8 mouse cellular contexts compared by ENCODE assay signal in genomic region chr13:41249538-41250317, GRCm38 (mm10). TPM values are rescaled to one million over a fixed set of nuclear protein-coding genes. Genes with fewer than 3 reads are reported as not detected.
DNase-seq lines count a peak whose midpoint lies in the region; ATAC-seq and TF ChIP-seq lines count a peak whose summit lies in the region.

Gene Smim13, plus strand, starts transcription at chr13:41249844.

- peak within 1 kb of the TSS; percentile 93 to 99 for H3K4me3 ChIP-seq in MEL (ENCODE audit: control insufficient read depth in 1 of 2, insufficient read depth in 1 of 2, low read depth in 2 of 2, low read length in 2 of 2)
- H3K4me3 ChIP-seq in cerebellum, adult 2 months (replicated peaks; ENCODE audit: insufficient read depth, low read depth, low read length) = peak within 1 kb of the TSS; percentile 66
- H3K4me3 ChIP-seq in forebrain, postnatal 0 days (ENCODE audit: low read depth, low read length) = peak within 1 kb of the TSS; percentile 87
- peak within 1 kb of the TSS; percentile 88 for H3K4me3 ChIP-seq in lung, embryonic 15.5 days

- peak in 2 of 3 experiments; percentile 39 to 61; a peak in 5 of 6 replicates for TF ChIP-seq CTCF in MEL (IDR thresholded peaks at IDR 0.05 in 2 of 3, conservative IDR thresholded peaks at IDR 0.05 in 1 of 3; ENCODE audit: control insufficient read depth in 1 of 3, insufficient read depth in 1 of 3, low read depth in 2 of 3, low read length in 3 of 3, poor library complexity in 1 of 3, severe bottlenecking in 1 of 3)
- TF ChIP-seq CTCF in cerebellum, adult 2 months (IDR thresholded peaks at IDR 0.05; ENCODE audit: borderline replicate concordance, insufficient read depth, low read depth, low read length) = no peak
- TF ChIP-seq CTCF in forebrain, postnatal 0 days (IDR thresholded peaks at IDR 0.05; ENCODE audit: low read depth) = peak; percentile 47

- H3K27me3 ChIP-seq in MEL (ENCODE audit: control insufficient read depth in 1 of 2, insufficient read depth in 2 of 2, low read length in 2 of 2) = no peaks in the 10 kb centered on the region
- H3K27me3 ChIP-seq in cerebellum, adult 2 months (ENCODE audit: control insufficient read depth, insufficient read depth, low read length) = no peaks in the 10 kb centered on the region
- no peaks in the 10 kb centered on the region for H3K27me3 ChIP-seq in forebrain, postnatal 0 days (ENCODE audit: insufficient read depth, low read length)
- H3K27me3 ChIP-seq in lung, embryonic 15.5 days = no peaks in the 10 kb centered on the region

- peaks cover 0 to 7% of the 10 kb centered on the region in 2 experiments for H3K36me3 ChIP-seq in MEL (ENCODE audit: control insufficient read depth in 1 of 2, insufficient read depth in 2 of 2, low read length in 2 of 2)
- H3K36me3 ChIP-seq in forebrain, postnatal 0 days (ENCODE audit: insufficient read depth) = no peaks in the 10 kb centered on the region
- no peaks in the 10 kb centered on the region for H3K36me3 ChIP-seq in lung, embryonic 15.5 days

- peak; percentile 97 for DNase-seq in MEL (ENCODE audit: low read depth, low spot score)
- DNase-seq in cerebellum, adult 2 months = peak; percentile 92 to 96
- peak; percentile 98 for DNase-seq in forebrain, postnatal 0 days
- DNase-seq in heart, postnatal 4 days = peak; percentile 91
- peak; percentile 94 to 95 for DNase-seq in layer of hippocampus, adult 8-10 months (ENCODE audit: low spot score in 2 of 2)
- peak; percentile 94 for DNase-seq in ovary, adult 18-20 months (ENCODE audit: low spot score)
- DNase-seq in thymus, postnatal 0 days (ENCODE audit: low spot score) = peak; percentile 99

- peak within 1 kb of the TSS; percentile 89 for H3K9ac ChIP-seq in MEL (ENCODE audit: control insufficient read depth, low read depth, low read length, poor library complexity, severe bottlenecking)
- H3K9ac ChIP-seq in forebrain, postnatal 0 days = peak within 1 kb of the TSS; percentile 93
- peak within 1 kb of the TSS; percentile 77 for H3K9ac ChIP-seq in lung, embryonic 15.5 days

- H3K9me3 ChIP-seq in MEL (replicated peaks; ENCODE audit: insufficient read depth, low read length) = no peaks in the 10 kb centered on the region
- H3K9me3 ChIP-seq in forebrain, postnatal 0 days (ENCODE audit: low read length) = no peaks in the 10 kb centered on the region
- no peaks in the 10 kb centered on the region for H3K9me3 ChIP-seq in lung, embryonic 15.5 days

- peaks cover 15% of the 10 kb centered on the region for H3K79me2 ChIP-seq in MEL (ENCODE audit: control insufficient read depth, insufficient read depth, low read length, poor library complexity)

- peak within 1 kb of the TSS; percentile 67 for H3K4me2 ChIP-seq in forebrain, postnatal 0 days (ENCODE audit: low read depth)
- peak within 1 kb of the TSS; percentile 85 for H3K4me2 ChIP-seq in lung, embryonic 15.5 days

- WGBS in cerebellum, adult 2 months = under 1% methylated on average over 77 of the region's 78 CpGs
- 4% methylated on average over 76 of the region's 78 CpGs for WGBS in forebrain, postnatal 0 days
- under 1% methylated on average over 77 of the region's 78 CpGs for WGBS in lung, embryonic 15.5 days

- TF ChIP-seq RAD21 in MEL (IDR thresholded peaks at IDR 0.05; ENCODE audit: low read depth, low read length) = no peak

- H3K4me1 ChIP-seq in MEL (ENCODE audit: control insufficient read depth in 1 of 2, insufficient read depth in 2 of 2, low read length in 2 of 2) = peaks cover 0 to 8% of the 10 kb centered on the region in 2 experiments; a peak in 1 of 4 replicates
- peaks cover 5% of the 10 kb centered on the region; the same call in 1 of the 2 replicates for H3K4me1 ChIP-seq in cerebellum, adult 2 months (ENCODE audit: control insufficient read depth, insufficient read depth, low read length)
- H3K4me1 ChIP-seq in forebrain, postnatal 0 days (ENCODE audit: insufficient read depth) = 0 out of 2 replicates have a peak, but pooled peaks cover 4% of the 10 kb centered on the region
- H3K4me1 ChIP-seq in lung, embryonic 15.5 days = peaks cover 22% of the 10 kb centered on the region

- TF ChIP-seq EP300 in MEL (IDR thresholded peaks at IDR 0.05; ENCODE audit: low read depth in 1 of 2, low read length in 2 of 2) = no peak

- H3K27ac ChIP-seq in MEL (ENCODE audit: control insufficient read depth, low read depth, low read length) = peak within 1 kb of the TSS; percentile 94
- H3K27ac ChIP-seq in cerebellum, adult 2 months (ENCODE audit: insufficient read depth, low read length) = peak within 1 kb of the TSS; percentile 93
- H3K27ac ChIP-seq in forebrain, postnatal 0 days (ENCODE audit: low read depth, low read length) = peak within 1 kb of the TSS; percentile 89
- peak within 1 kb of the TSS; percentile 86 for H3K27ac ChIP-seq in lung, embryonic 15.5 days

- peak; percentile 50 to 66 for TF ChIP-seq POLR2A in MEL (IDR thresholded peaks at IDR 0.05; ENCODE audit: control insufficient read depth in 1 of 2, insufficient read depth in 1 of 2, low read depth in 1 of 2, low read length in 2 of 2, poor library complexity in 1 of 2)
- peak; percentile 62; the same call in 1 of the 2 replicates for TF ChIP-seq POLR2A in cerebellum, adult 2 months (IDR thresholded peaks at IDR 0.05; ENCODE audit: borderline replicate concordance, insufficient read depth, low read length)

- peak; percentile 99 for ATAC-seq in forebrain, postnatal 0 days
- peak; percentile 96 for ATAC-seq in lung, embryonic 15.5 days (ENCODE audit: borderline replicate concordance, extremely low read depth, low FRiP score, low TSS enrichment)

TF ChIP-seq in MEL, 35 proteins besides CTCF, POLR2A, EP300 and RAD21 (continues in another document):
- peak; percentile 98 for TF ChIP-seq HCFC1 (IDR thresholded peaks at IDR 0.05; ENCODE audit: low read depth, low read length)
- TF ChIP-seq CHD1 (IDR thresholded peaks at IDR 0.05; ENCODE audit: low read depth, low read length) = no peak
- no peak for TF ChIP-seq SMC3 (IDR thresholded peaks at IDR 0.05; ENCODE audit: low read depth, low read length)
- no peak for TF ChIP-seq MEF2A (IDR thresholded peaks at IDR 0.05; ENCODE audit: extremely low read depth, insufficient replicate concordance, low read depth, low read length, poor library complexity, severe bottlenecking)
- no peak; the same call in 1 of the 2 replicates for TF ChIP-seq MXI1 (IDR thresholded peaks at IDR 0.05; ENCODE audit: low read depth, low read length)
- TF ChIP-seq TCF12 (IDR thresholded peaks at IDR 0.05; ENCODE audit: low read depth, low read length) = peak; percentile 59
- TF ChIP-seq POLR2AphosphoS2 (IDR thresholded peaks at IDR 0.05; ENCODE audit: low read length) = 0 out of 2 replicates have a peak, but pooled peaks have one; percentile 29
- no peak for TF ChIP-seq USF1 (IDR thresholded peaks at IDR 0.05; ENCODE audit: low read depth, low read length)
- no peak for TF ChIP-seq CHD2 (IDR thresholded peaks at IDR 0.05; ENCODE audit: low read length)
- no peak for TF ChIP-seq ZC3H11A (IDR thresholded peaks at IDR 0.05; ENCODE audit: low read depth, low read length)
- 0 out of 2 replicates have a peak, but pooled peaks have one; percentile 38 for TF ChIP-seq NRF1 (IDR thresholded peaks at IDR 0.05; ENCODE audit: insufficient read depth, low read depth, low read length, poor library complexity, severe bottlenecking)
- TF ChIP-seq USF2 (IDR thresholded peaks at IDR 0.05; ENCODE audit: borderline replicate concordance in 1 of 2, insufficient read depth in 1 of 2, low read depth in 1 of 2, low read length in 2 of 2) = no peak
- peak; percentile 70 for TF ChIP-seq SIN3A (IDR thresholded peaks at IDR 0.05; ENCODE audit: low read length)
- TF ChIP-seq MAX (IDR thresholded peaks at IDR 0.05; ENCODE audit: low read length) = peak; percentile 26
- no peak for TF ChIP-seq POLR2AphosphoS5 (IDR thresholded peaks at IDR 0.05; ENCODE audit: borderline replicate concordance, low read depth, low read length)
- no peak for TF ChIP-seq ZNF384 (IDR thresholded peaks at IDR 0.05; ENCODE audit: low read depth, low read length)
- peak; percentile 88 for TF ChIP-seq KAT2A (conservative IDR thresholded peaks at IDR 0.05; ENCODE audit: low read depth, low read length)
- TF ChIP-seq MAZ (IDR thresholded peaks at IDR 0.05; ENCODE audit: low read depth, low read length) = peak; percentile 90
- TF ChIP-seq GATA1 (IDR thresholded peaks at IDR 0.05; ENCODE audit: low read depth, low read length) = no peak
- TF ChIP-seq RCOR1 (IDR thresholded peaks at IDR 0.05; ENCODE audit: low read depth, low read length) = no peak
- TF ChIP-seq MYC (IDR thresholded peaks at IDR 0.05; ENCODE audit: low read depth, low read length) = no peak
- TF ChIP-seq ZKSCAN1 (IDR thresholded peaks at IDR 0.05; ENCODE audit: low read depth, low read length) = no peak
- TF ChIP-seq ELF1 (IDR thresholded peaks at IDR 0.05; ENCODE audit: low read depth, low read length) = peak; percentile 57; the same call in 1 of the 2 replicates
- TF ChIP-seq ZMIZ1 (IDR thresholded peaks at IDR 0.05; ENCODE audit: low read depth, low read length) = 0 out of 2 replicates have a peak, but pooled peaks have one; percentile 18
- 0 out of 2 replicates have a peak, but pooled peaks have one; percentile 50 for TF ChIP-seq ETS1 (IDR thresholded peaks at IDR 0.05; ENCODE audit: low read depth, low read length)
- TF ChIP-seq UBTF (IDR thresholded peaks at IDR 0.05; ENCODE audit: borderline replicate concordance, insufficient read depth, low read depth, low read length) = peak; percentile 32; the same call in 1 of the 2 replicates
- TF ChIP-seq BHLHE40 (IDR thresholded peaks at IDR 0.05; ENCODE audit: borderline replicate concordance, low read depth, low read length) = no peak
- TF ChIP-seq E2F4 (IDR thresholded peaks at IDR 0.05; ENCODE audit: borderline replicate concordance, low read depth, low read length) = no peak
- TF ChIP-seq JUND (IDR thresholded peaks at IDR 0.05; ENCODE audit: low read depth, low read length) = no peak
- peak; percentile 22 for TF ChIP-seq NELFE (IDR thresholded peaks at IDR 0.05; ENCODE audit: low read depth, low read length)

RNA-seq across cellular contexts. Expression of gene Smim13, which starts in this region (rescaled TPM):
- 10.7 and 11.1 TPM in 2 replicates for total RNA-seq in MEL (2012; rRNA removed)
- polyA plus RNA-seq in MEL (2012; ENCODE audit: insufficient read depth in 1 of 2, insufficient read length in 2 of 2, low read depth in 1 of 2, low replicate concordance in 2 of 2, missing spikeins in 1 of 2) = 10 to 100 TPM in 1 of 2 experiments, not detected in 1; 13.1 TPM
- 70.5 and 76.2 TPM in 2 replicates for polyA plus RNA-seq in cerebellum, adult 2 months (2012; rRNA removed)
- 53.2 and 58.1 TPM in 2 replicates for total RNA-seq in forebrain, postnatal 0 days (2014; rRNA removed)
- polyA plus RNA-seq in forebrain, postnatal 0 days (2015; fragmentation: Nextera tagmentation; extraction: Ambion mirVana) = 21.6 and 28.1 TPM in 2 replicates
- 10 to 100 TPM; 17.4 to 18.5 TPM for total RNA-seq in heart, postnatal 4 days (2021)
- 100 to 1,000 TPM; 120 to 157 (median 137) TPM for total RNA-seq in layer of hippocampus, adult 8-10 months (2022)
- 11.8 and 12.7 TPM in 2 replicates for polyA plus RNA-seq in lung, embryonic 15.5 days (2015; fragmentation: Nextera tagmentation; extraction: Ambion mirVana)
- polyA plus RNA-seq in thymus, postnatal 0 days (2015; fragmentation: Nextera tagmentation; extraction: Ambion mirVana) = 12.4 and 14.6 TPM in 2 replicates

Comparison
In these comparisons a context has a peak if more than half of its experiments do, and no peak if none do; other contexts are left out.
1. Peak in every context shown above with its lines: DNase-seq, ATAC-seq, H3K4me3 ChIP-seq and H3K27ac ChIP-seq.